Mouse (Mus musculus): Measurements from ENCODE around the gene Wipf2.

DNA sequence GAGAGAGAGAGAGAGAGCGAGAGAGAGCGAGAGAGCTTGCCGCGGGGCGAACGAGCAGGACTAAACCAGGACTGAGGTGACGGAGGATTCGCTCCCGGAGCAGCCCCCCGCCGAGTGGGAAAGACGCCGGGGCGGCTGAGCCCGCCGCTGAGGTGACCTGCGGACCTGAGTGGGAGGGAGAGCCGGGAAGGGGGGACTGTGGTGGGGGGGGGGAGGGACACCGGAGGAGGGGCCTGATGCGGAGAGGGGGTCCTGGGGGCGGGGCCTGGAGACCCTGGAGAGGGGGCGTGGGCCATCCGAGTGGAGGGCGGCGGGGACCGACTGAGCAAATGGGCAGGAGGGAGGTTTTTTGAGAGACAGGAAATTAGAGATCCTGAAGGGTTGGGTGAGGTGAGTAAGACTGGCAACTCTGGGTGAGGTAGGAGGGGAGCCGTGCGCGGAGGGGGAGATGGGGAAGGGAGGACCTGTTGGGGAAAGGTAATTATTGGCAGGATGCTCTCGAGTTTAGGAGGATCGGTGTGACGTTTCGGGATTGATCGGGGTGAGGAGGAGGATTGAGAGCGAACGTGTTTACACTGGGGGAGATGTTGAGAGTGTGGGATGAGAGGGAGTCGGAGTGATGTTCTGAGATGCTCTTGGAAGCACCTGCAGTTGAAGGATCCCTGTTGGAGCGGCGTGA, 452 bp downstream of the Wipf2 start:
- TF ChIP-seq GATA1 (IDR thresholded peaks at IDR 0.05; ENCODE audit: borderline replicate concordance, low read length) (no peak), CTCF (IDR thresholded peaks at IDR 0.05; ENCODE audit: low read depth, low read length) (no peak), TAL1 (conservative IDR thresholded peaks at IDR 0.05; ENCODE audit: low read depth, low read length) (no peak), GATA2 (IDR thresholded peaks at IDR 0.05; ENCODE audit: borderline replicate concordance, low read depth, low read length) (no peak)

Measured in G1E (cell line).